Mouse (Mus musculus) liver, embryonic 14.5 days (tissue): Measurements from ENCODE around the gene Gm13279.
"Not testable (repeated sequence)": the region's sequence is repeated elsewhere in the genome, so short reads cannot be mapped to it uniquely, and the experiment has no call there.

Experiments used
- CTCF ChIP-seq: IDR thresholded peaks from 2 replicates; pipeline ENCODE4 v1.5.1; 2016; ENCODE audit warnings: antibody characterized with exemption, low read depth, control low read depth
- EP300 ChIP-seq: IDR thresholded peaks from 2 replicates; pipeline ENCODE4 v1.6.1; 2016; ENCODE audit warnings: antibody characterized with exemption, low read depth

GRCm38 (mm10) chr4:88782335-88782734 lies 14.9 kb upstream of the Gm13279 start:
- not testable (repeated sequence) for TF ChIP-seq CTCF, EP300
